Mouse (Mus musculus): ENCODE results near the gene Rnd2. TPM values are rescaled to one million over a fixed set of nuclear protein-coding genes. Genes with fewer than 3 reads are reported as not detected.

Rnd2 gene
- polyA plus RNA-seq, 1 experiment = 13.4 TPM

- no peak for DNase-seq (ENCODE audit: low read depth, low spot score)
- WGBS = 90% methylated on average over 5 of the region's 5 CpGs
Measured at GRCm38 (mm10) chr11:101506269-101506780, 41.5 kb downstream of the Rnd2 start.

GRCm38 (mm10) chr11:101507090-101507489, 42.3 kb downstream of the Rnd2 start:
- DNase-seq (ENCODE audit: low read depth, low spot score) = no peak
- 76% methylated on average over 7 of the region's 7 CpGs for WGBS

- DNase-seq (ENCODE audit: low read depth, low spot score) = no peak
- WGBS = 65% methylated on average over 5 of the region's 5 CpGs
Measured at GRCm38 (mm10) chr11:101518937-101519336, 54.1 kb downstream of the Rnd2 start.

GRCm38 (mm10) chr11:101519364-101519763, 54.6 kb downstream of the Rnd2 start:
- no peak for DNase-seq (ENCODE audit: low read depth, low spot score)
- WGBS = 86% methylated on average over 6 of the region's 6 CpGs

Other genes starting within 250 kb of the Rnd2 start
- 22.1 and 30.6 TPM in 2 replicates for gene Ezh1, start 238.5 kb upstream of the Rnd2 start, polyA plus RNA-seq (2012; rRNA removed)
- 38.9 and 40.8 TPM in 2 replicates for gene Ramp2, start 219.0 kb upstream of the Rnd2 start, polyA plus RNA-seq (2012; rRNA removed)
- 80.6 and 82.2 TPM in 2 replicates for gene Vps25, start 211.3 kb upstream of the Rnd2 start, polyA plus RNA-seq (2012; rRNA removed)
- gene Wnk4, start 204.4 kb upstream of the Rnd2 start, polyA plus RNA-seq (2012; rRNA removed) = 4.5 and 5.1 TPM in 2 replicates
- gene Cntd1, start 186.0 kb upstream of the Rnd2 start, polyA plus RNA-seq (2012; rRNA removed) = 0.21 and 0.37 TPM in 2 replicates
- gene Coa3, start 185.9 kb upstream of the Rnd2 start, polyA plus RNA-seq (2012; rRNA removed) = 336 and 344 TPM in 2 replicates
- gene Becn1, start 162.7 kb upstream of the Rnd2 start, polyA plus RNA-seq (2012; rRNA removed) = 59.8 and 107 TPM in 2 replicates
- gene Psme3, start 148.8 kb upstream of the Rnd2 start, polyA plus RNA-seq (2012; rRNA removed) = 52.4 and 56.6 TPM in 2 replicates
- 4.3 and 6.9 TPM in 2 replicates for gene Aoc2, start 139.9 kb upstream of the Rnd2 start, polyA plus RNA-seq (2012; rRNA removed)
- 10.9 and 16.1 TPM in 2 replicates for gene Aoc3, start 134.4 kb upstream of the Rnd2 start, polyA plus RNA-seq (2012; rRNA removed)
- gene G6pc, start 97.4 kb upstream of the Rnd2 start, polyA plus RNA-seq (2012; rRNA removed) = 5.1 and 20.6 TPM in 2 replicates
- gene Aarsd1, start 47.4 kb upstream of the Rnd2 start, polyA plus RNA-seq (2012; rRNA removed) = 17.0 and 17.9 TPM in 2 replicates
- gene Gm27029, start 40.2 kb upstream of the Rnd2 start, polyA plus RNA-seq (2012; rRNA removed) = 0.32 and 0.41 TPM in 2 replicates
- gene Rundc1, start 39.9 kb upstream of the Rnd2 start, polyA plus RNA-seq (2012; rRNA removed) = 19.7 and 23.6 TPM in 2 replicates
- 1.8 and 3.2 TPM in 2 replicates for gene Ptges3l, start 39.7 kb upstream of the Rnd2 start, polyA plus RNA-seq (2012; rRNA removed)
- 386 and 502 TPM in 2 replicates for gene Rpl27, start 22.7 kb upstream of the Rnd2 start, polyA plus RNA-seq (2012; rRNA removed)
- 96.2 and 146 TPM in 2 replicates for gene Ifi35, start 16.6 kb upstream of the Rnd2 start, polyA plus RNA-seq (2012; rRNA removed)
- gene Vat1, start 1.2 kb downstream of the Rnd2 start, polyA plus RNA-seq (2012; rRNA removed) = 90.6 and 140 TPM in 2 replicates
- gene Brca1, start 87.0 kb downstream of the Rnd2 start, polyA plus RNA-seq (2012; rRNA removed) = 1.3 and 2.1 TPM in 2 replicates
- 58.9 and 105 TPM in 2 replicates for gene Nbr1, start 87.2 kb downstream of the Rnd2 start, polyA plus RNA-seq (2012; rRNA removed)
- gene Tmem106a, start 117.2 kb downstream of the Rnd2 start, polyA plus RNA-seq (2012; rRNA removed) = 112 and 164 TPM in 2 replicates
- not detected in 2 replicates for gene Gm11634, start 134.3 kb downstream of the Rnd2 start, polyA plus RNA-seq (2012; rRNA removed)
- 26.1 and 26.7 TPM in 2 replicates for gene Rdm1, start 162.2 kb downstream of the Rnd2 start, polyA plus RNA-seq (2012; rRNA removed)
- 26.3 and 36.9 TPM in 2 replicates for gene Arl4d, start 200.5 kb downstream of the Rnd2 start, polyA plus RNA-seq (2012; rRNA removed)

Measured in large intestine, adult 2 months (tissue).